Mouse (Mus musculus): ENCODE measurements at regions not wholly inside any gene's neighbourhood (a gene's known extent, or its start where the extent isn't known, plus 50 kb on each side); places are given as distances from the start of the nearest gene placed in this dataset.

DNA sequence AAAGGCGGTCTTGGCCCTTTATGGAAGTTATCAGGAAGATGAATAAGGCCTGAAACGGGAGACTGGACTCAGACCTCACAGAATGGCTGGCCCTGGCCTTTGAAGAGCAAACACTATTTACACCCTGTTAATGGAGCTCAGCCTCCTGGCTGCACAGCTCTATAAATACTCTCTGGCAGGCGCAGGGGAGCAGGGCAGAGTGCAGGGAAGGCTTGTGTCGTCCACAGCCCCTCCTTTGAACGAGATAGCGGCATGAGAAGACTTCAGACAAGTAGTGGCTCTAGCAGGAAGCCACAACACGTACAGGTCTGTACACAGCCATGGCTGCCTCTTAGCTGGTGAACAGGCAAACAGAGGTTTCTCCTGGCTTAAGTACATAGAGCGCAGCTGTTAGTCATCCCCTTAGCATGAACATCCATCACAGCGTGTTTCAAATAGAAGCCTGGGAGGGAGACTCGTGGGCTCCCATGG lies 141.0 kb upstream of the Pitx1 start:
- no peak for TF ChIP-seq CTCF (IDR thresholded peaks at IDR 0.05; ENCODE audit: extremely low read depth, insufficient read depth, low read length)
- no peak for TF ChIP-seq POLR2A (IDR thresholded peaks at IDR 0.05; ENCODE audit: extremely low read depth, insufficient read depth, low read length)
